Mouse (Mus musculus) heart, adult 18-20 months (tissue): ENCODE measurements around the gene Runx1. TPM values are rescaled to one million over a fixed set of nuclear protein-coding genes. Genes with fewer than 3 reads are reported as not detected.

Source experiments
- DNase-seq, 2 experiments: peaks; one replicate each; pipeline ENCODE4 v3.0.0; 2021 to 2022; ENCODE audit warnings: mixed read lengths in 1 of 2
- long read RNA-seq, 2 experiments: library from polyadenylated mRNA; stranded (forward); transcript quantifications; one replicate each; pipeline ENCODE4 v2.0.0; 2021
- total RNA-seq, 2 experiments: library from RNA; stranded (reverse); gene quantifications; 2 replicates each; pipeline ENCODE4 v1.2.3; 2021

The Runx1 gene
- 1 to 10 TPM; 1.5 to 2.9 TPM for total RNA-seq
- long read RNA-seq, experiment 1, partial matches to known transcripts, result 0 of 1 reads
- long read RNA-seq, experiment 1, other reads (novel, unspliced or antisense), result 1 of 1 reads
- long read RNA-seq, experiment 2, partial matches to known transcripts, result 0 of 1 reads
- long read RNA-seq, experiment 2, other reads (novel, unspliced or antisense), result 1 of 1 reads

- DNase-seq, result peak; percentile 44 to 78
Measured at GRCm38 (mm10) chr16:92825908-92826650, at the start of gene Runx1. Gene Runx1, minus strand, starts transcription at chr16:92826149.

GRCm38 (mm10) chr16:92874015-92874414, 48.1 kb upstream of the Runx1 start:
- peak in 1 of 2 experiments; percentile 17 for DNase-seq

GRCm38 (mm10) chr16:92871728-92872127, 45.8 kb upstream of the Runx1 start:
- DNase-seq, result no peak

- peak in 1 of 2 experiments; percentile 20 for DNase-seq
Measured at GRCm38 (mm10) chr16:92868550-92868949, 42.6 kb upstream of the Runx1 start.

- peak; percentile 28 to 69 for DNase-seq
Measured at GRCm38 (mm10) chr16:92867261-92867935, 41.4 kb upstream of the Runx1 start.

GRCm38 (mm10) chr16:92865314-92865713, 39.4 kb upstream of the Runx1 start:
- DNase-seq, result no peak

- peak in 1 of 2 experiments; percentile 15 for DNase-seq
Measured at GRCm38 (mm10) chr16:92864191-92864590, 38.2 kb upstream of the Runx1 start.

- DNase-seq, result no peak
Measured at GRCm38 (mm10) chr16:92863179-92863578, 37.2 kb upstream of the Runx1 start.

GRCm38 (mm10) chr16:92862430-92862829, 36.5 kb upstream of the Runx1 start:
- no peak for DNase-seq

- DNase-seq, result no peak
Measured at GRCm38 (mm10) chr16:92861571-92861970, 35.6 kb upstream of the Runx1 start.

GRCm38 (mm10) chr16:92860649-92861048, 34.7 kb upstream of the Runx1 start:
- DNase-seq, result no peak

GRCm38 (mm10) chr16:92856779-92857178, 30.8 kb upstream of the Runx1 start:
- no peak for DNase-seq

GRCm38 (mm10) chr16:92852276-92852675, 26.3 kb upstream of the Runx1 start:
- DNase-seq, result no peak

- peak in 1 of 2 experiments; percentile 12 for DNase-seq
Measured at GRCm38 (mm10) chr16:92850416-92850815, 24.5 kb upstream of the Runx1 start.

GRCm38 (mm10) chr16:92847762-92848300, 21.9 kb upstream of the Runx1 start:
- no peak for DNase-seq

- DNase-seq, result no peak
Measured at GRCm38 (mm10) chr16:92845244-92846225, 19.6 kb upstream of the Runx1 start.

- DNase-seq, result no peak
Measured at GRCm38 (mm10) chr16:92838709-92839108, 12.8 kb upstream of the Runx1 start.

- DNase-seq, result no peak
Measured at GRCm38 (mm10) chr16:92831341-92831740, 5.4 kb upstream of the Runx1 start.

GRCm38 (mm10) chr16:92830479-92830878, 4.5 kb upstream of the Runx1 start:
- DNase-seq, result no peak

- DNase-seq, result no peak
Measured at GRCm38 (mm10) chr16:92828308-92828862, 2.4 kb upstream of the Runx1 start.

- no peak for DNase-seq
Measured at GRCm38 (mm10) chr16:92827663-92828307, 1.8 kb upstream of the Runx1 start.
